Mouse (Mus musculus) megakaryocyte-erythroid progenitor cell, adult 5-6 weeks (primary cell): Measurements from ENCODE around the gene Sdhaf1. TPM values are rescaled to one million over a fixed set of nuclear protein-coding genes. Genes with fewer than 3 reads are reported as not detected.

Experiments used
- ATAC-seq: replicated peaks from 2 replicates; pipeline ENCODE4 v1.8.0; 2016; ENCODE audit warnings: mild to moderate bottlenecking, inconsistent platforms; ENCODE audit not compliant: severe bottlenecking, poor library complexity, low FRiP score, low TSS enrichment
- total RNA-seq, 2 experiments: library from RNA; stranded (forward) in 1 of 2; stranded (reverse) in 1 of 2; fragments of 200-1000, 215-1000 nt in 1 of 2; fragments of >200 nt in 1 of 2; fragmentation: Nextera tagmentation in 1 of 2; gene quantifications; 2 replicates each; pipeline ENCODE4 v1.2.3; 2014 to 2017

Gene Sdhaf1
- total RNA-seq, 2 experiments from 2014 or later = 7.9 to 9.2 TPM

DNA sequence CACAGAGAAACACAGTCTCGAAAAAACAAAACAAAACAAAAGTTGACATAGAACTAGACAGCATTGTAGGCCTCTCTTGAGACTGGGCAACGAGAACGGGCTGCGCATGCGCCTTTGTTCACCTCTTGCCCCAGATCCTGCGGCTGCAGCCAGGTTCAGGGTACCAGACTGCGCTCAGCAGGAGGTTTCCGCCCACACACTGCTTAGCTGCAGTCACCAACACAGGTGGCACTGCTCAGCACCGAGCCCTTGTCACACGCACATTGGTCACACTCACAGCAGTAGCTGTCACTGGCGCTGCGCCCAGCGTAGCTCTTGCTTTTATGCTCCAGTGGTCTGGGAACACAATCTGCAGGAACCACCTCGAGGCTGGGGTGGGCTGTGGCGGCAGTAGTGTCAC is 3.4 kb upstream of the Sdhaf1 start:
- no peak for ATAC-seq

DNA sequence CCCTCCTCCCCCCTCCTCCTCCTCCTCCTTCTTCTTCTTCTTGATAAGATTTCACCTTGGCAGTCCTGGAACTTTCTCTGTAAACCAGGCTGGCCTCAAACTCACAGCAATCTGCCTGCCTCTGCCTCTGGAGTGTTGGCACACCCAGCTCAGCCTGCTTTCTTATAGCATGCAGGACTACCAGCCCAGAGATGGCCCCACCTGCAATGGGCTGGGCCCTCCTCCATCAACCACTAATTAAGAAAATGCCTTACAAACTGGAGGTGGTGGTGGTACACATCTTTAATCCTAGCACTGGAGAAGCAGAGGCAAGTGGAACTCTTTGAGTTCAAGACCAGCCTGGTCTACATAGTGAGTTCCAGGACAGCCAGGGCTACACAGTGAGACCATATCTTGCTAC is 2.7 kb upstream of the Sdhaf1 start:
- no peak for ATAC-seq

- ATAC-seq = no peak
Observed at GRCm38 (mm10) chr7:30325364-30325763, 1.7 kb upstream of the Sdhaf1 start.

DNA sequence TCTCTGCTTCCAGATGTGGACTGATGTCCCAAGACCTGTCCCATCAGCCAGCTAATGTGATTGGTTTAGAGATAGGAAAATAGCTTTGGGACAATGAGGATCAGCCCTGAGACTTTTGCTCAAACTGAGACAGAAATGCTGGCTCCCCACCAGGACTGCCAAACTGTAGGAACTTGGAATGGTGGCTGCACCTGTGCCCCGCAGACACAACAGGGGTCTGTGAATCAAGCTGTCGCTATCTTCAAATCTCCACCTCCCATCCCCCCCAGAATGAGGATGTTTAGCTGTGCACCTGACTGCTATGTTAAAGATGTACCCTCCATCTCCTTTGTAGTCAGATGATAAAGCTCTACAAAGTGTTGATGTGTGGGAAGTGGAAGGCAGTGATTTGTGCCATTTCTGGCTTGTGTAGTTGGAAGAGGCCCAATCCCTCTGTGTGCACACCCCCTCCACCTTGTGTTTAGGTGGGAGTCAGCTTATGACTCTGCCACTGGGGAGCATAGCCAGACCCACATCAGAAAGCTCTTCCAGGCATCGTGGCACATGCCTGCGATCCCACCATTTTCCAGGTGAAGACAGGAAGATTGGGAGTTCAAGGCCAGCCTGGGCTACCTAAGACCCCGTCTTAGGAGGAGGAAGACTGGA is 727 bp upstream of the Sdhaf1 start:
- ATAC-seq = no peak

- peak; percentile 15 for ATAC-seq
Observed at GRCm38 (mm10) chr7:30322865-30323264, 830 bp downstream of the Sdhaf1 start.

DNA sequence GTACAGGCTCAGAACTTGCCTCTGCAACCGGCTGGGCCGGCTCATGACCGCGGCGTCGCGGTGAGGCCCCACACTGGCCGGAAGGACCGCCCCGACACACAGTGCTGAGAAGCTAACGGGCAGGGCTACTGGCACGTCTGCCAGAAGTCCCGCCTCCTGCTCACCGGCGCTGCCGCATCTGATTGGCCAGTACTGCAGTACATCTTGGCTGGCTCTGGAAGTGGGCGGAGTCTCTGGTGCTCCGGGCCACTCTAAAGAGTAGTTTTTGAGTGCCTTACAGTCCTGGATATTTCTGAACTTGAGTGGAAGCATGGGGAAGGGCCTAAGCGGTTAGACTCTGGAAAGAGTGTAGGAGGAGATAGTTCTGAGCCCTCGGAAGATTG is 1.4 kb downstream of the Sdhaf1 start:
- ATAC-seq = peak; percentile 95

GRCm38 (mm10) chr7:30321539-30322284 is 2.0 kb downstream of the Sdhaf1 start, which contains the start of gene E130208F15Rik:
Gene E130208F15Rik (plus strand): TSS chr7:30321740.
- peak; percentile 85 for ATAC-seq

DNA sequence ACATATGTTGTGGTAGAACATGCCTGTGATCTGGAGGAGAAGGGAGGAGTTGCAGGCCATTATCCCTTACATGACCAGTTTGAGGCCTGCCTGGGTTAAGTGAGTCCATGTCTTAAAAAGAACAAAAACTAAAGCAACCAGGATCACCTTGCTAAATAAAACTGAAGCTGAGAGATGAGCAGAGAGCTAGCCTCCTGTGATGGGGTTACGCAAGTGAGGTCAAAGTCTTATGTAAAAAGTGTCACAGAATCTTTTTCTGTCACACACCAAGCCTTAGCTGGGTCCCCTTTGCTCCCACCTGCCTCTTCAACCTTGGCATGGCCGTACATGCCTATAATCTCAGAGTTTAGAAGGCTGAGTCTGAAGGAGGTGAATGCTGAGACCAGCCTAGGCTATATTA is 2.7 kb downstream of the Sdhaf1 start:
- ATAC-seq = no peak

DNA sequence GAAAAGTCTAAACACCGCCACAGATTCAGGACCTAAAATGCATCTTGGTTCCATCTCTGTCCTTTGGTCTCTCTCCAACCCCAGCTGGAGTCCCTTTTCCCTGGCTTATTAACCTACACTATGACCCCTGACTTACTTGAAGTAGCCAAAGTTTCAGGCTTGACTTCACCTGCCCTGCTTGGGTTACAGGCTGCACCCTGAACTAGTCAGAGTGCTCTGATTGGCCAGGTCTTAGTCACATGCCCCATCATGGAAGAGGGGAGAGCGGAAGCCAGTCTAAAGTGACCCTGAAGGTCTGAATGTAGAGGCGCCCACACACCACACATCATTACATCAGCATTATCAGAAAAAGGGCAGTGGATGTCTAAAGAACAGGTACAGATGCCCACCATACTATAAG is 5.6 kb downstream of the Sdhaf1 start:
- no peak for ATAC-seq

- no peak for ATAC-seq
Observed at GRCm38 (mm10) chr7:30315559-30316529, 7.9 kb downstream of the Sdhaf1 start.

DNA sequence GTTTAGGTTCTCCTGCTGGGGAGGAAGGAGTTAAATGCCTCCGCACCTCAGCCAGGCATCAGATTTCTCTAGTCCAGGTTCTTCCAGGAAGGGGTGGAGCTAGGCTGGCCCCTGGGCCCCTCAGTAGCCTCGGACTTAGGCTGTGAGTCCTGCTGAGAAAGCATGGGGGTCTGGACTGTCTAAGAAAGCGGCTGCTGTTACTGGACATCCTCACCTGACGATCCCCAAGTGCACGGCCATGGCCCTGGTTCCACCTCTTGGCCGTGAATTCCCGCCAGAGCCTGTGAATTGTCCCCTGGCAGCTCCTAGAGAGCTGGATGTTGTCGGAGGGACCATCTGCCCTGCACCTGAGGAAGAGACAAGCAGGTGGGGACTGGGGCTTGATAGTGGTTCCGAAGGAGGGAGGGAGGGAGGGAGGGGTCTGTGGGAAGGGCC is 9.0 kb downstream of the Sdhaf1 start, which contains the start of gene Syne4:
Gene Syne4, plus strand, starts transcription at position 87 of the 435 bp plus-strand sequence.
- no peak for ATAC-seq

GRCm38 (mm10) chr7:30313666-30314320 is 9.9 kb downstream of the Sdhaf1 start:
- ATAC-seq = no peak

GRCm38 (mm10) chr7:30310136-30310535 is 13.6 kb downstream of the Sdhaf1 start:
- ATAC-seq = no peak

- ATAC-seq = no peak
Observed at GRCm38 (mm10) chr7:30309395-30310129, 14.1 kb downstream of the Sdhaf1 start.

- peak; percentile 99 for ATAC-seq
Observed at GRCm38 (mm10) chr7:30308076-30309005, 15.4 kb downstream of the Sdhaf1 start, which contains the start of gene Alkbh6. Gene Alkbh6 (plus strand): TSS chr7:30308717.

GRCm38 (mm10) chr7:30306083-30306779 is 17.5 kb downstream of the Sdhaf1 start:
- no peak for ATAC-seq

- ATAC-seq = peak; percentile 60; the same call in 1 of the 2 replicates
Observed at GRCm38 (mm10) chr7:30300914-30301313, 22.8 kb downstream of the Sdhaf1 start.
